14 mouse cellular contexts compared by ENCODE assay signal in the genomic region with DNA sequence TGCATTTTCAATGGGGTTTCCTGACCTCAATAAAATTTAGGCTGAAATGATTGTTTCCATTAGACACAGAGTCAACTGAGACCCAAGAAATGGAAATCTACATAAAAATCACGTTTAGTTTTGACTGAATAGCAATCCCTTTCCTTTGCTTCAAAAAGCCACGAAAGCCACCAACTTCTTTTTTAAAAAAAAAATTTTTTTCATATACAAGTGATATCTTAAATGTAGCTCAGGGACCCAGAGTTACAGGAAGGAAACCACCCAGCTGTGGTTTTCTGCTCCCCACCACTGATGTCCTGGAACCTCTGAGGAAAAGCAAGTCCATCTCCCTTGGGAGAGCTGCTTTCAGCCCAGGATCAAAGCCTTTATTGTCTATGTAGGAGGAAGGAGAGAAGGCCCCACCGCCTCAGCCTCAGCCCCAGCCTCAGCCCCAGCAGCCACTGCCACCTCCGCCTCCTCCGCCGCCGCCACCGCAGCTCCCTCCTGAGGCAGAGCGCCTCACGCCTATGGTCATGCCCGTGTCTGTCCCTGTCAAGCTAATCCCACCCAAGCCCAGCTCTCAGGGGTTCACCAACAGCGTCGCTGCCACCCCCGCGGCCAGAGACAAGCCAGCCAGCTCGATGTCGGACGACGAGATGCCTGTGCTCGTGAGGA.
"Had no signal": no experiment of that assay in that cellular context is flagged by ENCODE, and none has a peak within 500 bp of the region (broad histone marks: within the 10 kb centered on the region; RNA-seq: fewer than 3 reads in every experiment).

No protein-coding gene starts in this region.

- H3K4me1 ChIP-seq: limb, embryonic 13.5 days; neural tube, embryonic 13.5 days had no signal

- ATAC-seq: intestine, postnatal 0 days had no signal

- H3K4me3 ChIP-seq: limb, embryonic 13.5 days; liver, embryonic 13.5 days; midbrain, embryonic 12.5 days; neural tube, embryonic 13.5 days had no signal

- DNase-seq: kidney, postnatal 10 days; kidney, postnatal 4 days; left cerebral cortex, postnatal 4 days; liver, embryonic 13.5 days; lung, adult 18-20 months; retina, postnatal 1 day; right cerebral cortex, postnatal 4 days; spleen, adult 18-20 months; thymus, adult 18-20 months; thymus, postnatal 25 days had no signal

- H3K4me2 ChIP-seq: limb, embryonic 13.5 days; liver, embryonic 13.5 days; midbrain, embryonic 12.5 days; neural tube, embryonic 13.5 days had no signal

- H3K9me3 ChIP-seq: limb, embryonic 13.5 days; liver, embryonic 13.5 days; midbrain, embryonic 12.5 days; neural tube, embryonic 13.5 days had no signal

- H3K27me3 ChIP-seq: limb, embryonic 13.5 days; midbrain, embryonic 12.5 days; neural tube, embryonic 13.5 days had no signal

- H3K27ac ChIP-seq: limb, embryonic 13.5 days; liver, embryonic 13.5 days; midbrain, embryonic 12.5 days; neural tube, embryonic 13.5 days had no signal

- H3K9ac ChIP-seq: limb, embryonic 13.5 days; liver, embryonic 13.5 days; midbrain, embryonic 12.5 days; neural tube, embryonic 13.5 days had no signal
